Mouse (Mus musculus) heart, adult 2 months (tissue): ENCODE data around the gene Sp7.

Experiments
- CTCF ChIP-seq: fragments of 200-600 bp; IDR thresholded peaks from 2 replicates; pipeline ENCODE4 v1.8.1; 2022; ENCODE audit warnings: antibody characterized with exemption, mild to moderate bottlenecking, moderate library complexity
- EP300 ChIP-seq: fragments of 200-500 bp; IDR thresholded peaks from 2 replicates; pipeline ENCODE4 v1.6.1; 2011; ENCODE audit warnings: low read depth, low read length, control low read depth; ENCODE audit not compliant: insufficient read depth
- POLR2A ChIP-seq: fragments of 200-500 bp; IDR thresholded peaks from 2 replicates; pipeline ENCODE4 v1.6.1; 2011; ENCODE audit warnings: mild to moderate bottlenecking, low read depth, low read length, control low read depth; ENCODE audit not compliant: insufficient read depth

DNA sequence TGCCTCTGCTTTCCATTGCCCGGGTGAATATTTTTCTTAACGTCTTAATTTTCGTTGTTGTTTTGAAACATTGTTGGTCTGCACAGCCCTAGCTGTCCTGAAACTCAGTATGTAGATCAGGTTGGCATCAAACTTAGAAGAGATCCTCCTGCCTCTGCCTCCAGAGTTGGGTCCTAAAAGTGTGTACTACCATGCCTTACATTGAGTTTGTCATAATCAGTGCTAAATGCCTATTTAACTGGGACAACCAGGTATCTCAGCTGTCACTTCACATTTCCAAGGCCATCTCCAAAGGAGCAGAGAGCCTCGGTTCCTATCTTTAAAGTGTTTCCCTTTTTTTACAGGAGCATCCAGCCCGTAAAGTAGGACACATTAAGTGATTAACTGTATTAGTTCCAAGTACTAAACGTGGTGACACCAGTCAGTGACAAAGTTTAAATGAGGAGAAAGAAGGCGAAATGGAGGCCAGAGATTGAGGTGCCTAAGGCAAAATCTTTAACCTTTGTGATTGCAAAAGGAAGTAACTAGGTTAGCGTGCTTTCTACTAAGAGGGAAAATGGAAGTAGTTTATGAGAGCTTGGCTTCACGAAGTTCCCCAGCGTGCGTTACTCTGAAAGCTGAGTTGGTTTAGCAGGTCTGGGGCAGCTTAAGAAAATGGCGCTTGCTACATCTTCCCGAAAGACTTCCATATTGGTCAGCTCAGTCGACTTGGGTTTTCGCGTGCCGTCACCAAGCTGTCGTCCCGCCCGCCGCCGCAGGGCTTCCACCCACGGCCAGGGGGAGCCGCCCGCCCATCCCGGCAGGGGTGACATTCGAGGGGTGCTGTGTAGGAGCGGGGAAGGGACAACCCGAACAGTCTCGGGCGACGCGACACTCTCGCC is 37.9 kb upstream of the Sp7 start:
- TF ChIP-seq CTCF (peak; percentile 77), POLR2A (no peak), EP300 (no peak)
